Mouse (Mus musculus): ENCODE results near the gene Vps35l. TPM values are rescaled to one million over a fixed set of nuclear protein-coding genes. Genes with fewer than 3 reads are reported as not detected.

The Vps35l gene
- total and polyA plus RNA-seq, 3 experiments = 30.1 to 76.5 (median 75.6) TPM

DNA sequence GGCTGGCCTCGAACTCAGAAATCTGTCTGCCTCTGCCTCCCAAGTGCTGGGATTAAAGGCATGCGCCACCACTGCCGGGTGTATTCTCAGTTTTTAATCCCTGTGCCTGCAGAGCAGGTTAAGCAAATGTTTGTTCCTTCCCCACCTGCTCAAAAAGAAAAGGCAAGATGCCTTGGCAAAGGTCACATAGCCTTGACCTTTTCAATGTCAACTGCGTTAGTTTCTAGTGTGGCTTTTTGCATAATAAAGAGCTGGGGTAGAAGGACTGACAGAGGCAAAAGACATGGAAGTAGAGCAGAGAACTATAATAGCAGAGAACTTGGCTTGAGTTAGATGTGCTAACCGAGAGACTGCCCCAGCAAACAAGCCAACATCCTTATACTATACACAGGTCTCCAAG is 29.2 kb upstream of the Vps35l start:
- Histone ChIP-seq H3K36me3 (replicated peaks) (peaks cover 16% of the 10 kb centered on the region), H3K27me3 (ENCODE audit: insufficient read depth, low read length) (no peaks in the 10 kb centered on the region), H3K4me3 (ENCODE audit: low read depth, low read length) (no peak overlapping the region), H3K4me1 (ENCODE audit: insufficient read depth, low read depth, low read length) (peaks cover 31% of the 10 kb centered on the region), H3K9me3 (replicated peaks) (no peaks in the 10 kb centered on the region)
- no peak for DNase-seq (ENCODE audit: low spot score)
- TF ChIP-seq CTCF (IDR thresholded peaks at IDR 0.05; ENCODE audit: low read depth, low read length) (no peak), GATA1 (IDR thresholded peaks at IDR 0.05; ENCODE audit: borderline replicate concordance, low read length) (no peak), POLR2AphosphoS5 (IDR thresholded peaks at IDR 0.05; ENCODE audit: insufficient replicate concordance, low read depth, low read length) (no peak), TAL1 (conservative IDR thresholded peaks at IDR 0.05; ENCODE audit: low read depth, low read length) (no peak), GATA2 (IDR thresholded peaks at IDR 0.05; ENCODE audit: borderline replicate concordance, low read depth, low read length) (no peak)
- ATAC-seq (ENCODE audit: extremely low read depth, insufficient number of reproducible peaks, low FRiP score, poor library complexity, severe bottlenecking) = no peak

DNA sequence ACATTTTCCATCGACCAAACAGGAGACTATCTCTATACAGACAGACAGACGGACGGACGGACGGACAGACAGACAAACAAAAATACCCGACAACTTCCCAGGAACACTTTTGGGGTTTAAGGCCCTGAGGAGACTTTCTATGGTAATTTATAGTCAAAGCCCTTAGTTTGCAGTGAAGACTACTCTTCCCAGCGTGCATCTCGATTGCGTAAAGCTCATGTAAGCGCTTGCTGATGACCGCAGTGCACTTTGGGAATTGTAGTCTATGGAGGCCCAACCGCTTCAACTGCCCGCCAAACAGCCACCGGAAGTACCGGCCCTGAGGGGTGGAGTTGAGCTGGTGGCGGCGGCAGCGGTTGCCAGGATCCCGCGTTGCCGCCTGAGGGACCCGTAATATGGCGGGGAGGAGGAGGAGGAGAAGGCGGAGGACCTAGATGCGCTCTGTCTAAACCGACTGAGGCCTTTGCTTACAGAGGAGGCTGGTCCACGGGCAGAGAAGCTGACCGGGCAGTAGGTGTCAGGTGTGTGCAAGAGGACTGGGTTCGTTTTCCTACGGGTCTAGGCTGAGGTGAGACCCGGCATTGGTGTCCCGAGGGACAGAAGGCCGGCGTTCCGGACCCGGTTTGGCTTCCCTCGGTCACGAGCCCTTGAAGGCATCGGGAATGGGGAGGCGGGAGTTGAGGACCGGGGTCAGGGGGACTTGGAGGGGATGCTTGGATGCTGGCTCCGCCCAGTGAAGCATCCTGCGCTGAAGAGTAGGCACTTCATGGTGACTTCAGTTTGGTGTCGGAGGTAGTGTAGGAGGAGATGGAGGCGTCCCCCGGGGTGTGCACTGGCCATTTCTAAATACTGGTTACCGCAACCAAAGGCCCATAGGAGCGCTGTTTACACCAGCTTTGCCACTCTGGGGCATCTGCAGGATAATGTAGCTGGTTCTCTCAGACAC is 27.5 kb upstream of the Vps35l start, which contains the start of gene Ccp110:
Gene Ccp110 (plus strand): TSS at position 325 of the 946 bp plus-strand sequence.
- DNase-seq (ENCODE audit: low spot score) (peak; percentile 85), ATAC-seq (ENCODE audit: extremely low read depth, insufficient number of reproducible peaks, low FRiP score, poor library complexity, severe bottlenecking) (peak; percentile 99)
- Histone ChIP-seq H3K27me3 (ENCODE audit: insufficient read depth, low read length) (no peaks in the 10 kb centered on the region), H3K4me1 (ENCODE audit: insufficient read depth, low read depth, low read length) (peaks cover 18% of the 10 kb centered on the region), H3K36me3 (replicated peaks) (peaks cover 24% of the 10 kb centered on the region), H3K4me3 (ENCODE audit: low read depth, low read length) (peak within 1 kb of the TSS; percentile 75), H3K9me3 (replicated peaks) (no peaks in the 10 kb centered on the region)
- TF ChIP-seq GATA2 (IDR thresholded peaks at IDR 0.05; ENCODE audit: borderline replicate concordance, low read depth, low read length) (no peak), GATA1 (IDR thresholded peaks at IDR 0.05; ENCODE audit: borderline replicate concordance, low read length) (no peak), TAL1 (conservative IDR thresholded peaks at IDR 0.05; ENCODE audit: low read depth, low read length) (no peak), CTCF (IDR thresholded peaks at IDR 0.05; ENCODE audit: low read depth, low read length) (no peak), POLR2AphosphoS5 (IDR thresholded peaks at IDR 0.05; ENCODE audit: insufficient replicate concordance, low read depth, low read length) (no peak)

DNA sequence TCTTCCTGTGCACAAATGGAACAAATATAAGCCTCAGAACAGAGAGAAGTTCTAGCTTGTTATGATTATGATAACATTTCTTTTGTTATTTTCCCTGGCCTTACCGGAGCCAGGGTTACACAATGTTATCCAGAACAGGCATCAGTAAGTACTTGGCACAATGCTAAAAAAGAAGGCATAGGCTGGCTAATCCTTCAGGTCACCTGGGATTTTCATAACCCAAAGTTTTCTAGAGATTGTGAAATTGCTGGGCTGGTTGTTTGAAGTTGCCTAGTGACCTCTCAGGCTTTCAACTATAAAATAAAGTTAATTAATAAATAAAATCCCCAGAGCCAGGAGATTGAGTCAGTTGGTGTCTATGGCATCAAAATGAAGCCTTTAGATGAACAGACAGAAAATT is 25.2 kb upstream of the Vps35l start:
- no peak for ATAC-seq (ENCODE audit: extremely low read depth, insufficient number of reproducible peaks, low FRiP score, poor library complexity, severe bottlenecking)
- DNase-seq (ENCODE audit: low spot score) = no peak
- H3K36me3 ChIP-seq (replicated peaks) = peaks cover 39% of the 10 kb centered on the region
- no peaks in the 10 kb centered on the region for H3K9me3 ChIP-seq (replicated peaks)
- H3K27me3 ChIP-seq (ENCODE audit: insufficient read depth, low read length) = no peaks in the 10 kb centered on the region
- H3K4me3 ChIP-seq (ENCODE audit: low read depth, low read length) = no peak overlapping the region
- no peak for TF ChIP-seq GATA1 (IDR thresholded peaks at IDR 0.05; ENCODE audit: borderline replicate concordance, low read length)
- TF ChIP-seq GATA2 (IDR thresholded peaks at IDR 0.05; ENCODE audit: borderline replicate concordance, low read depth, low read length) = no peak
- TF ChIP-seq TAL1 (conservative IDR thresholded peaks at IDR 0.05; ENCODE audit: low read depth, low read length) = no peak
- no peak for TF ChIP-seq POLR2AphosphoS5 (IDR thresholded peaks at IDR 0.05; ENCODE audit: insufficient replicate concordance, low read depth, low read length)
- no peak for TF ChIP-seq CTCF (IDR thresholded peaks at IDR 0.05; ENCODE audit: low read depth, low read length)
- H3K4me1 ChIP-seq (ENCODE audit: insufficient read depth, low read depth, low read length) = peaks cover 18% of the 10 kb centered on the region

DNA sequence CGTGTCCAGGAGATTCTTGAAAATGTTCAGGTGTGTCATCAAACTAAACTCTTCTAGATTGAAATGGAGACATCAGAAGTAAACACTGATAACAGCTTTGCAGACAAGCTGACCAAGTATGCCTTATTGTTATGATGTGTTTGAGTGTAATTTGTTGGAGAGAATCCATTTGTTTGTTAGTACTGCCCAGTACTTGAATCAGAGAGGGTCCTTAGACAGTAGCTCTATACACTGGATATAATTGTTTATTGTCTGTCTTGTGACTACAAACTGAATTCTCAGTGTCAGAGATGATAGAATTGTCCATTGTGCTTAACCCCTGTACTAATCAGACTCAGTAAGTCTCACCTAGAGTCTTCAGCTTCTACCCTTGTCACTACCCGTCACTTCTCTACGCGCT is 22.0 kb upstream of the Vps35l start:
- ATAC-seq (ENCODE audit: extremely low read depth, insufficient number of reproducible peaks, low FRiP score, poor library complexity, severe bottlenecking) (no peak), DNase-seq (ENCODE audit: low spot score) (no peak)
- no peak overlapping the region for H3K4me3 ChIP-seq (ENCODE audit: low read depth, low read length)
- peaks cover 63% of the 10 kb centered on the region for H3K36me3 ChIP-seq (replicated peaks)
- H3K9me3 ChIP-seq (replicated peaks) = no peaks in the 10 kb centered on the region
- TF ChIP-seq TAL1 (conservative IDR thresholded peaks at IDR 0.05; ENCODE audit: low read depth, low read length) (no peak), GATA1 (IDR thresholded peaks at IDR 0.05; ENCODE audit: borderline replicate concordance, low read length) (no peak), GATA2 (IDR thresholded peaks at IDR 0.05; ENCODE audit: borderline replicate concordance, low read depth, low read length) (no peak), CTCF (IDR thresholded peaks at IDR 0.05; ENCODE audit: low read depth, low read length) (no peak), POLR2AphosphoS5 (IDR thresholded peaks at IDR 0.05; ENCODE audit: insufficient replicate concordance, low read depth, low read length) (no peak)
- no peaks in the 10 kb centered on the region for H3K27me3 ChIP-seq (ENCODE audit: insufficient read depth, low read length)
- peaks cover 12% of the 10 kb centered on the region for H3K4me1 ChIP-seq (ENCODE audit: insufficient read depth, low read depth, low read length)

DNA sequence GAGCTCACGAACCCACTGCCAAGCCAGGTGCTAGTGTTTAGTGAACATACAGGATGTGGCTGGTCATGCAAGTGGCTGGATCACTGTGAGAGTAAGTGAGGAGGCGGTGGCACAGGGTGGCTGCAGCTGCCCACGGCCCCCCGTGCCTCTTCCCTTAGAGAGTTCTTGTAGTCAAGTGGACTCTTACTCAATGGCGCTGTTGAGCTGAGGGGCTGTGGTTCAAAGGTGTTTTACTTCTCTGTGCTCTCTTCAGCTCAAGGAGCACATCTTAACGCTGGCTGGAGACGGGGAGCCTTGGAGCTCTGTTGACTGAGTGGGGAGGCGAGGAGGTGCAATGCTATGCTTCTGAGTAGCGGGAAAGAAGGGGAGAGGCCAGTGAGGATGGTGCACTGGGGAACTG is 16.1 kb upstream of the Vps35l start:
- DNase-seq (ENCODE audit: low spot score) (no peak), ATAC-seq (ENCODE audit: extremely low read depth, insufficient number of reproducible peaks, low FRiP score, poor library complexity, severe bottlenecking) (no peak)
- Histone ChIP-seq H3K9me3 (replicated peaks) (no peaks in the 10 kb centered on the region), H3K27me3 (ENCODE audit: insufficient read depth, low read length) (no peaks in the 10 kb centered on the region), H3K4me3 (ENCODE audit: low read depth, low read length) (no peak overlapping the region), H3K36me3 (replicated peaks) (peaks cover 75% of the 10 kb centered on the region), H3K4me1 (ENCODE audit: insufficient read depth, low read depth, low read length) (no peaks in the 10 kb centered on the region)
- TF ChIP-seq GATA2 (IDR thresholded peaks at IDR 0.05; ENCODE audit: borderline replicate concordance, low read depth, low read length) = no peak
- TF ChIP-seq CTCF (IDR thresholded peaks at IDR 0.05; ENCODE audit: low read depth, low read length) = no peak
- TF ChIP-seq POLR2AphosphoS5 (IDR thresholded peaks at IDR 0.05; ENCODE audit: insufficient replicate concordance, low read depth, low read length) = no peak
- TF ChIP-seq GATA1 (IDR thresholded peaks at IDR 0.05; ENCODE audit: borderline replicate concordance, low read length) = no peak
- TF ChIP-seq TAL1 (conservative IDR thresholded peaks at IDR 0.05; ENCODE audit: low read depth, low read length) = no peak

DNA sequence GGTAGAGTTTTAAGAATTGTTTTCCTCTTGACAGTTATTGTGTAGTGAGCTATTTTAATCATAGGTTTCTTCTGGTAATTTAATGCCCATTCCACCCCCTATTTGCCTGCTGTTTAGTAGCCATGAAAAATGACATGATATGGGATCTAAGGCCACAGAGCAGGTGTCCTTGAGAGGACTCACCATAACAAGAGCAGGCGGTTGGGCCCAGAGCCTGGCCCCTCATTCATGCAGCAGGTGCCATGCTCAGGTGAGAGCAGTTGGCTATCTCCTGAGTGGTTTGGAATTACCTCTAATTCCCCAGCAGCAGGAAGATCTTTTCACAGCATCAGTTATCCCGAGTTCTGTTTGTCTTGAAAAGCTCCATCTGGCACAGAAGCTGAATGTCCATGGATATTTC is 14.6 kb upstream of the Vps35l start:
- DNase-seq (ENCODE audit: low spot score) (no peak), ATAC-seq (ENCODE audit: extremely low read depth, insufficient number of reproducible peaks, low FRiP score, poor library complexity, severe bottlenecking) (no peak)
- Histone ChIP-seq H3K36me3 (replicated peaks) (peaks cover 80% of the 10 kb centered on the region), H3K9me3 (replicated peaks) (no peaks in the 10 kb centered on the region), H3K4me3 (ENCODE audit: low read depth, low read length) (no peak overlapping the region), H3K27me3 (ENCODE audit: insufficient read depth, low read length) (no peaks in the 10 kb centered on the region), H3K4me1 (ENCODE audit: insufficient read depth, low read depth, low read length) (no peaks in the 10 kb centered on the region)
- TF ChIP-seq CTCF (IDR thresholded peaks at IDR 0.05; ENCODE audit: low read depth, low read length) (no peak), TAL1 (conservative IDR thresholded peaks at IDR 0.05; ENCODE audit: low read depth, low read length) (no peak), GATA1 (IDR thresholded peaks at IDR 0.05; ENCODE audit: borderline replicate concordance, low read length) (no peak), GATA2 (IDR thresholded peaks at IDR 0.05; ENCODE audit: borderline replicate concordance, low read depth, low read length) (no peak), POLR2AphosphoS5 (IDR thresholded peaks at IDR 0.05; ENCODE audit: insufficient replicate concordance, low read depth, low read length) (no peak)

Measured in G1E (cell line).